Mouse (Mus musculus) spleen, adult 2 months (tissue): Measurements from ENCODE around the gene Traf3ip1.

Experiments
- CTCF ChIP-seq: fragments of 200-500 bp; IDR thresholded peaks from 2 replicates; pipeline ENCODE4 v1.5.1; 2011; ENCODE audit warnings: mild to moderate bottlenecking, inconsistent platforms; ENCODE audit not compliant: insufficient read depth, insufficient read length, insufficient replicate concordance; ENCODE audit errors: extremely low read depth
- POLR2A ChIP-seq: fragments of 200-500 bp; IDR thresholded peaks from 2 replicates; pipeline ENCODE4 v1.6.1; 2011; ENCODE audit warnings: low read depth, low read length, inconsistent platforms

- TF ChIP-seq CTCF: no peak
- TF ChIP-seq POLR2A: no peak
Measured at GRCm38 (mm10) chr1:91577883-91578517, 83.6 kb downstream of the Traf3ip1 start.
